Mouse (Mus musculus): Measurements from ENCODE around the gene Rassf4.

GRCm38 (mm10) chr6:116644335-116644734 lies 29.4 kb downstream of the Rassf4 start:
- no peak for TF ChIP-seq CTCF (IDR thresholded peaks at IDR 0.05; ENCODE audit: insufficient read depth, low read length)
- no peak for TF ChIP-seq POLR2A (IDR thresholded peaks at IDR 0.05; ENCODE audit: borderline replicate concordance, extremely low read depth, low read depth, low read length)

Data from lung, adult 2 months (tissue).